Mouse (Mus musculus) fibroblast of lung, adult 2 months (primary cell): Measurements from ENCODE around the gene Wipi2.

ENCODE experiments used
- DNase-seq: peaks from one replicate; pipeline ENCODE4 v3.0.0-alpha.2; 2011; ENCODE audit warnings: low read depth

The Wipi2 gene

GRCm38 (mm10) chr5:142627398-142627797 is at the start of gene Wipi2:
Gene Wipi2 (plus strand): TSS chr5:142627698.
- DNase-seq = no peak

GRCm38 (mm10) chr5:142578192-142578591 is 49.3 kb upstream of the Wipi2 start:
- DNase-seq = no peak

GRCm38 (mm10) chr5:142581517-142581916 is 46.0 kb upstream of the Wipi2 start:
- peak; percentile 8 for DNase-seq

GRCm38 (mm10) chr5:142583616-142584126 is 43.8 kb upstream of the Wipi2 start:
- DNase-seq = no peak

GRCm38 (mm10) chr5:142590953-142591616 is 36.4 kb upstream of the Wipi2 start:
- DNase-seq = no peak

GRCm38 (mm10) chr5:142595698-142596097 is 31.8 kb upstream of the Wipi2 start:
- DNase-seq = no peak

GRCm38 (mm10) chr5:142596723-142597122 is 30.8 kb upstream of the Wipi2 start:
- DNase-seq = no peak

- DNase-seq = no peak
Observed at GRCm38 (mm10) chr5:142597648-142598390, 29.7 kb upstream of the Wipi2 start.

- DNase-seq = no peak
Observed at GRCm38 (mm10) chr5:142604379-142604778, 23.1 kb upstream of the Wipi2 start.

- no peak for DNase-seq
Observed at GRCm38 (mm10) chr5:142605288-142605687, 22.2 kb upstream of the Wipi2 start.

GRCm38 (mm10) chr5:142608259-142608988 is 19.1 kb upstream of the Wipi2 start, which contains the start of gene Mmd2:
Gene Mmd2 (minus strand): TSS chr5:142608800.
- DNase-seq = no peak

GRCm38 (mm10) chr5:142608989-142609325 is 18.5 kb upstream of the Wipi2 start:
- no peak for DNase-seq

GRCm38 (mm10) chr5:142610362-142610761 is 17.1 kb upstream of the Wipi2 start:
- no peak for DNase-seq

- no peak for DNase-seq
Observed at GRCm38 (mm10) chr5:142614513-142614912, 13.0 kb upstream of the Wipi2 start.

GRCm38 (mm10) chr5:142615638-142616037 is 11.9 kb upstream of the Wipi2 start:
- DNase-seq = no peak

- no peak for DNase-seq
Observed at GRCm38 (mm10) chr5:142616326-142616725, 11.2 kb upstream of the Wipi2 start.

GRCm38 (mm10) chr5:142619866-142620265 is 7.6 kb upstream of the Wipi2 start:
- peak; percentile 11 for DNase-seq

- DNase-seq = no peak
Observed at GRCm38 (mm10) chr5:142621421-142621820, 6.1 kb upstream of the Wipi2 start.

GRCm38 (mm10) chr5:142622134-142622533 is 5.4 kb upstream of the Wipi2 start:
- no peak for DNase-seq

- no peak for DNase-seq
Observed at GRCm38 (mm10) chr5:142623080-142623479, 4.4 kb upstream of the Wipi2 start.

- peak; percentile 90 for DNase-seq
Observed at GRCm38 (mm10) chr5:142628726-142629662, 1.5 kb downstream of the Wipi2 start.

- DNase-seq = no peak
Observed at GRCm38 (mm10) chr5:142629663-142630025, 2.1 kb downstream of the Wipi2 start.
